Mouse (Mus musculus): ENCODE data around the gene Glipr2.

Glipr2 gene

DNA sequence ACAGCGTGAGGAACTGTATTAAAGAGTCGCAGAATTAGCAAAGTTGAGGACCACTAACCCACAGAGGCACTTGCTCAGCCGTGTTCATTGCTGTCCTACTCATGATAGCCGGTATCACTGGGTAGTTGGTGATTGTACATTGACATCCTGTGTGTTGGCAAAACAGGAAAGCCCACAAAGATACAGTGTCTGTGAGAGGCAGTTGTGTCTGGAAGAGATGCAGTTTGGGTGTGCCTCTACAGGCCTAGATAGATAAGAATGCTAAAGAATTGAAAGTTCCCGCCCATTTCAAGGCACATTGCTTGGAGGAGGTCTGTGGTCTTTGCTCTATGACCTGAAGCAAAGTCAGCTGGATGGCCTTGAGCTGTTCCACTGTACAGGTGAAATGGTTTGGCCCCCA, 46.9 kb downstream of the Glipr2 start, which contains the start of gene Clta:
Clta (plus strand) TSS at position 327 of the 400 bp plus-strand sequence.
- CTCF ChIA-PET = no interaction called here

DNA sequence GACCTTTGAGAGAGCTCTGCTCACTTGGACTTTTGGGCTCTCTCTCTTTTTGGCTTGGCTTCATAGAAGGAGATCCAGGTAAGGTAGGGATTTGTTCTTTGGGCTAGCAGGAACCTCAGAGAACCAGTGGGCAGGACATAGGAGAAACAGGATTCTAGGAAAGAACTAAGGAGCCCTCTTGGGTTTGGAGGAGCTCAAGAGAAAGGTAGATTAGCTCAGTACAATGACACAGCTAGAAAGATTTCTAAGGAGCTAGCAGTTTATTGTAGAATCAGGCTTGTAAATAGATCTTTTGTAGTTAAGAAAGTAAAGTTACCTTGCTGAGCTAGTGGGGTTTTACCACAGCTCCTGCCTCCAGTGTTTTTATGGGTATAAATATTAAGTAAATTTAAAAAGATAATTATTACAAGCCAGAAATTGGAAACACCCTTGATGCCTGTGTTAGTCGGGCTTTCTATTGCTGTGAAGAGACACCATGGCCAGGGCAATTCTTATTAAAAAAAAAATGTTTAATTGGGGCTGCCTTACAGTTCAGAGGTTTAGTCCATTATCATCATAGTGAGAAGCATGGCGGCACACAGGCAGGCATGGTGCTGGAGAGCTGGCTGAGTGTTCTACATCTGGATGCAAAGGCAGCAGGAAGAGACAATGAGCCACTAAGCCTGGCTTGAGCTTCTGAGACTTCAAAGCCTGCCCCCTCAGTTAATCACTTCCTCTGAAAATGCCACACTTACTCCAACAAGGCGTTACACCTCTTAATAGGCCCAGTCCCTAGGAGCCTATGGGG, 47.6 kb downstream of the Glipr2 start:
- CTCF ChIA-PET = no interaction called here

DNA sequence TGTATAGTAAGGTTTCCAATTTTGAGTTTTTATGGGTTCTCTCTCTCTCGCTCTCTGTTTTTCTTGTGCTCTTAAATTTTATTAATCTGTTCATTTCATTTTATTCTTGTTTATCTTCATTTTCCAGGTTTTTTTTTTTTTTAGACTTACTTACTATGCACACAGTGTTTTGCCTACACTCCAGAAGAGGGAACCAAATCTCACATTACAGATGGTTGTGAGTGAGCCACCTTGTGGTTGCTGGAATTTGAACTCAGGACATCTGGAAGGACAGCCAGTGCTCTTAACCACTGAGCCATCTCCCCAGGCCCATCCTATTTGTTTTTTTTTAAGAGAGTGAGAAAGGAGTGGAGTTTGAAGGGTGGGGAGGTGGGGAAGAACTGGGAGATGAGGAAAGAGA, 53.0 kb downstream of the Glipr2 start:
- CTCF ChIA-PET = no interaction called here

DNA sequence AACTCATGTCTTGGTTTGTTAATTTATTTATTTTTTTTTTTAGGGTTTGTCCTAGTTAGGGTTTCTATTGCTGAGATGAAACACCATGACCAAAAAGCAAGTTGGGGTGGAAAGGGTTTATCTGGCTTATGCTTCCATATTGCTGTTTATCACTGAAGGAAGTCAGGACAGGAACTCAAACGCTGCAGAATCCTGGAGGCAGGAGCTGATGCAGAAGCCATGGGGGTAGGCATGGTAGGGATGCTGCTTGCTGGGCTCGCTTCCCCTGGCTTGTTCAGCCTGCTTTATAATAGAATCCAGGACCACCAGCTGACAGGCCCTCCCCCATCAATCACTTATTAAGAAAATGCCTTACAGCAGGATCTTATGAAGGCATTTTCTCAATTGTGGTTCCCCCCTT, 53.7 kb downstream of the Glipr2 start:
- CTCF ChIA-PET = no interaction called here

DNA sequence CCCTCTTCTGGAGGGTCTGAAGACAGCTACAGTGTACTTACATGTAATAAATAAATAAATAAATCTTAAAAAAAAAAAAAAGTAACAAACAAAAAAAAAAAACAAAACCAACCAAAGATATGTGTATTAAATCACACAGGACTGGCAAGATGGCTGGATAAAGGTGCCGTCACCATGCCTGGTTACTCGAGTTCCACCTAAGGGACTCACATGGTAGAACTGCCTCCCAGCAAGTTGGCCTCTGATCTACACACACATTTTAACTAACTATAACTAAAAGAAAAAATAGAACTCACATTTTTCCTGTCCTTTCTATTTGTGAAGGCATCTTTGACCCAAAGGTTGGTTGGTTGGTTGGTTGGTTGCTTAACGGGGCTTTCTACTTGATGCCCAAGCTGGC, 54.6 kb downstream of the Glipr2 start:
- CTCF ChIA-PET = interaction anchor here (0.6 kb wide), 3 partner anchors 47 to 93 kb away, joined by 3 to 5 read pairs (median 4); no protein-coding TSS in a partner anchor

DNA sequence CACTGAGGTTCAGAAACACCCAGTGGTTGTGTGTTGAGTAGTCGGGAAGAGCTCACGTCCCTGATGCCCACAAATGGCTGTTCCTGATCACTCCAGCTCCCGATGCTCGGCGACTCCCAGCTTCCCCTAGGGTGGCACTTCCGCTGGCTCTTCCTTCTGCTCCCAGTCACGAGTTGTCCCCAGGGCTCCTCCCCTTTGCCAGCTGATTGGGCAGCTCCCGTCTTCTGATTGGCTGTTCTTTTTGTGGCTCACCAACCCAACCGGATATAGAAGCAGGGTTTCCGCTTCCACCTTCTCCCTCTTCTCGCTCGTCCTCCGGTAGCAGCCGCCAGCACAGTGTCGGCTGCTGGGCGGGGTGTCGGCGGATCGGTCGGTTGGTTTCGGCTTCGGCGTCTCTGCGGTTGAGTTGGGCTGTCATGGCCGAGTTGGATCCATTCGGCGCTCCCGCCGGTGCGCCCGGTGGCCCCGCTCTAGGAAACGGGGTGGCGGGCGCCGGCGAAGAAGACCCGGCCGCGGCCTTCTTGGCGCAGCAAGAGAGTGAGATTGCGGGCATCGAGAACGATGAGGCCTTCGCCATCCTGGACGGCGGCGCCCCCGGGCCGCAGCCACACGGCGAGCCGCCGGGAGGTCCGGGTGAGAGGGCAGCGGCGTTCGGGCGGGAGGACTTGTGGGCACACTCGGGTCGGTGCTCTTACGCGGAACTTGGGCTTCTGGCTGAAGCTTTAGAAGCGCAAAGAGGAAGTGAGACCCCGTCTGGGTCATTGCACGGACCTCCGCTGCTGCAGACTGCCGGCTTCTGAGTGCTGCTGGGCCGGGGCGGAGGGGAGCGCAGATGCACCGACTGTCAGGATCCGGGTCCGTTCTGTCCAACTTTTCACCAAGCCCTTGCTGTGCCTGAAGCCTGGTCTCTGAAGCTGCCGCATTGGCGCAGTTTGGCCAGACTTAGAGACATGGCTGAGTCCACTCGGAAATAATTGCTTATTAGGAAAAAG, 55.5 kb downstream of the Glipr2 start:
- CTCF ChIA-PET = interaction anchor here (0.6 kb wide), 1 partner anchor 48 kb away, joined by 4 read pairs; no protein-coding TSS in a partner anchor

DNA sequence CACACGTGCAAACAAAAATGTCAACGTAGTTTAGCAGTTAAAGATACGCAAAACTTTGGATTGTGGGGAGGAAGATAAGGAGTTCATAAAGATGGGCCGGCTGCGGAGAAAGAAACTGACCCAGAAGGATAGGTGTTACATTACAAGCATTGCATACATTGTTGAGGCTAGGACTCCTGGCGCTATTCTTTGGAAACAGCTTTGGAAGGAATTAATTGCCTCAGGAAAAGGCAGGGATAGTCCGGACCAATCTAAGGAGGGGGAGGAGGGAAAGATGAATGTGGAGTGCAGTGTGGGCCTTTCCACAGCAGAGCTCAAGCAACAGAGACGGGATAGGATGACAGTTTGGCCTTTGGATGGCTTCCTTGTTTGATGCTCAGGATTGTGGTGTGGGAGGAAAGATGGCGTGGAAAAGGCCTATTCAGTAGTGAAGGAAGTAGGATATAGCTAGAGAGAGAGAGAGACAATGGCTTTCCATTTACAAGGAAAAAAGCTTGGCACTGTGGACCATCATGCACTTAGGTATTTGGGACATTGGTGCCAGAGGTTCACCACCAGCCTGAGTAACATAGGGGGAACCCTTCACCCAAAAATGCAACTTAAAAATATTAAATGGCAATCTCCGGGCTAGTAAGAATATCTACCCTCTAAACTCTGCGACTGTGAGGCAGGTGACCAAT, 56.3 kb downstream of the Glipr2 start:
- CTCF ChIA-PET = interaction anchor here (0.6 kb wide), 1 partner anchor 76 kb away, joined by 3 read pairs; no protein-coding TSS in a partner anchor

DNA sequence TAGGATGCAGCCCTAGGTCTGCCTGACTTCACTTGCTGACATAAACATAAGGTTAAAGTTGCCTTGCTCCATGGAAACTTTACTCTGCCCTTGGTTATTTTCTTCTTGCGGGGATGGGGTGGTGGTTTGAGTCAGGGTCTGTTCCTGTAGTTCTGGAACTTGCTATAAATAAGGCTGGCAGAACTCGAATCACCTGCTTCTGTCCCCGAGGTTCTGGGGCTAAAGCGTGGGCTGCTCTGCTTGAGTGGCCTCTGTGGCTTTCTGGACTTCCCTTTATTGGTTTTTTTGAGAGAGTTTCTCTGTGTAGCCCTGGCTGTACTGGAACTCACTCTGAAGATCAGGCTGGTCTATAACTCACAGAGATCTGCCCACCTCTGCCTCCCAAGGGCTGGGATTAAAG, 58.9 kb downstream of the Glipr2 start:
- CTCF ChIA-PET = no interaction called here

DNA sequence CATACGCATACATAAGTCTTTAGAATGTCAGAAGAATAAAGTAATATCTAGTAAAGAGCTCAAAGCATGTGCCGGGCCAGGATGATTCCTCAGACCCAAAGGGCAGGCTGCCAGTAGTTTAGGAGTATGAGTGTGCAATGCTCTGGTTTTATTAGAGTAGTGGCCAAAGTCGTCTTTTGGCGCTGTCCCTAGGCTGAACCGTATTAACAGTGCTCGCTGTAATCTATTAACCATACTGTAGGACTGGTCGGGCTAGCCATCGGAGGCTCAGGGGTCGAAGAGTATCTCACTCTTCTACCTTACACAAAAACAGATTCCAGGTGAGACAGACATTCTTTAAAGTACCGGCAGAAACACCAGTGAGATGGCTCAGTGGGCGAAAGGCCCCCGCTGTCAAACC, 59.6 kb downstream of the Glipr2 start:
- CTCF ChIA-PET = interaction anchor here (0.5 kb wide), 1 partner anchor 46 kb away, joined by 16 read pairs; no protein-coding TSS in a partner anchor

DNA sequence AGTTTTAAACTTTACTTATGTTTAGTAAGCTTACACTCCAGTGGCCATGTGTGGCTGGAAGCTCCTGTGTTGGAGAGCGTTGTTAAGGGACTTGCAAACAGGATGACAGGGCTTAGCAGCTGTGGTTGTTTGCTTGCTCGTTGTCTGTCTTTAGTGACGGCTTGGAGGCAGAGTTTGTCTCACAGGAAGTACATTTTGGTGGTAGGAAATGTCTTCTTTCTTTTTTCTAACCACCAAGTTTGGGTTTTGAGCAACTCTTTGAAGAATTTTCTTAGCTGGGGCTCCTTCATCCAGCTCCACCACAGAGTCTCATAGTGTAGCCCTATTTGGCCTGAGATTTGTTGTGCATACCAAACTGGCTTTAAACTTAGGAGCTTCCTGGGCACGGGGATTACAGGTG, 65.1 kb downstream of the Glipr2 start:
- CTCF ChIA-PET = no interaction called here

DNA sequence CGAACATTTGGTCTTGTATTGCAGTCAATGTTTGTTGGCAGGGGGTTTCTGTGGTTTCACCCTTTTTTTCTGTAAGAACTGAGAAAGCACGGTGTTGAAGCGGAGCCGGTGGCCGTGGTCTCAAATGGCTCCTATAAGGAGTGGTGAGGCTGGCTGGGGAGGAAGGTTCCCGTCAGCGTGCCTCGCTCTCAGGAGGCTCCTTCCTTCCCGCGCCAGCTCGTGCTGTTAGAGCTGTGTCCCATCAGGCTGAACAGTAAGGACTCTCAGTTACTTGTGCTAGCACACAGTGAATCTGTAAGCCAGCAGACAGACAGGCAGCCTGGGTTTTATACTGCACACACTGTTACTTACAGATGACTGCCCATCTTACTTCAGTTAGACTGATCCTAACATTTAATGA, 65.6 kb downstream of the Glipr2 start:
- CTCF ChIA-PET = no interaction called here

DNA sequence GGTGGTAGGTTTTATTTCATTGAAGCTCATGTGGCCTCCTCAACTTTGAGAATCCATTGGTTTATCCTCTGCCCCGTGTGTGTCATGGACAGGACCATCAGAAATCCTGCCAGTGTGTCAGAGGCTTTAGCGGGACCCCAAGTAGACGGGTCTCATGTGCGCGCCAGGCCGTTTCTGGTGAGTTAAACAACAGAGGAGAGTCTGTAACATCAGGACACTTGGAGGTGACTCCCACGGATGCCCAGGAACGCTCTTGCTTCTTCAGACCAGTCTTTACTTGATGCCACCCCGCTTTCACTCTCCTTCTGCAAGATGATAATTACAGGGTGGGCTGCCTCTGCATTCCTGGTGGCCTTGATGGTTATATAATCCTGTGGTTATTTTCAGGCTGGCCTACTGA, 66.5 kb downstream of the Glipr2 start:
- CTCF ChIA-PET = no interaction called here

DNA sequence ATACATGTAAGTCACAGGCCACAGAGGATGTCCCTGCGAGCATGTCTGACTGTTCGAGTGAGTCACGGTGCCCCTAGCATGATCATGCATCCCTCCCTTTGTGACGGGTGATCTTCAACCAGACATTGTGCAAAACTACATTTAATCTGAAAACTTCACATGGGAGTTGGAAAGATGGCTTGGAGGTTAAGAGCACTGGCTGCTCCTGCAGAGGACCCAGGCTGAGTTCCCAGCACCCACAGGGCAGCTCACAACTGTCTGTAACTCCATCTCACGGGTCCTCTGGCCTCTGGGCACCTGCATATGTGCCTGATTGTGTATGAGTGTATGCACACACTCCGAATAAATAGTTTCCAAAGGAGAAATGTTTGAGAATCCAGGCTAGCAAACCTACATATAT, 67.0 kb downstream of the Glipr2 start:
- CTCF ChIA-PET = no interaction called here

DNA sequence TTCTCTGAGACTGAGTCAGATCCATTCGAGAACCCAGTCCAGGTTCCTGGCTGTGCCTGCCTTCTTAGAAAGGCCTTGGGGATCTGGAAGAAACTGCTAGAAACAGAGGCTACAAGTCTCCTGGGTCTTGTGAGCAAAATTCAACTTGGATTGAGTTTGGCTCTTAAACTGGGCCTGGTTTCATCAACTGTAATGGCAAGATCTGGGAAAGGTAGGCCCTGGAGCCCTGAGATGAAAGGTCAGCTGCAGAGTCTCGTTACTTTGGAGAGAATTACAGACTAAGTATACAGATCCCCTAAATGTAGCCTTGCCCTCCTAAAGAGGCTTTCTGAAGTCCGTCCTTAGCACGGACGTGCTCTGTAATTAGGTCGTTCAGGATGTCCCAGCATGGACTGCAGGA, 68.4 kb downstream of the Glipr2 start:
- CTCF ChIA-PET = interaction anchor here (0.6 kb wide), 1 partner anchor 179 kb away, joined by 3 read pairs; no protein-coding TSS in a partner anchor
